Mouse (Mus musculus): ENCODE results near the gene Olfml2b. TPM values are rescaled to one million over a fixed set of nuclear protein-coding genes. Genes with fewer than 3 reads are reported as not detected.
A peak's percentile ranks its signal among the peaks of the same experiment; 100 is the strongest.

Olfml2b gene
- polyA plus RNA-seq, 1 experiment from 2014 or later, result 3.4 TPM

GRCm38 (mm10) chr1:170632856-170633255 lies 11.5 kb upstream of the Olfml2b start:
- Histone ChIP-seq H3K9ac (ENCODE audit: low read depth, low read length) (no peak overlapping the region), H3K4me2 (ENCODE audit: low read depth, low read length) (no peak overlapping the region), H3K9me3 (replicated peaks; ENCODE audit: control insufficient read depth, low read length) (no peaks in the 10 kb centered on the region), H3K27ac (ENCODE audit: low read length) (no peak overlapping the region), H3K4me3 (ENCODE audit: low read depth, low read length) (no peak overlapping the region), H3K27me3 (ENCODE audit: control insufficient read depth, insufficient read depth, low read depth, low read length) (no peaks in the 10 kb centered on the region), H3K4me1 (ENCODE audit: control insufficient read depth, low read depth, low read length) (peaks cover 7% of the 10 kb centered on the region), H3K36me3 (ENCODE audit: control insufficient read depth, insufficient read depth) (no peaks in the 10 kb centered on the region)
- 49% methylated on average over 4 of the region's 4 CpGs for WGBS (ENCODE audit: insufficient replicate concordance)
- ATAC-seq (ENCODE audit: low read depth), result 0 out of 2 replicates have a peak, but pooled peaks have one; percentile 8

DNA sequence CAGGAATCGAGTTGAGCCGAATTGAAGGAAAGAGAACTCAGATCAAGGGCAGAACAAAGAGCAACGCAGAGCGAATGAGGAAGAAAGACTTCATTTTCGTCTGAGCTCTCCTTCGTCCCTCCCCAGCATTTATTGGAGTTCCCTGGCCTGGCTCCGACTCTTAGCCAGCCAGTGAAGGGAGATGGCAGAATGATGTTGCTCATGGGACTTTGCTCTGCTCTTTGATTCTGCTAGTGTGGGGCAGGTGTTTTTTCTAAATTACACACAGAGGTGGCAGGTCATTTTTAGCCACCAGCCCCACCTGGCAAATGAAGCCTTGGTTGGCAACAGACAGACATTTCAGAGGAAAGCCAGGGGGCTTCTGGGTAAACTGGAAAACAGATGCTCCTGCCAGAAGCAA lies 5.4 kb upstream of the Olfml2b start:
- Histone ChIP-seq H3K27me3 (ENCODE audit: control insufficient read depth, insufficient read depth, low read depth, low read length) (peaks cover 9% of the 10 kb centered on the region), H3K4me2 (ENCODE audit: low read depth, low read length) (no peak overlapping the region), H3K4me3 (ENCODE audit: low read depth, low read length) (no peak overlapping the region), H3K27ac (ENCODE audit: low read length) (no peak overlapping the region), H3K36me3 (ENCODE audit: control insufficient read depth, insufficient read depth) (no peaks in the 10 kb centered on the region), H3K9me3 (replicated peaks; ENCODE audit: control insufficient read depth, low read length) (no peaks in the 10 kb centered on the region), H3K9ac (ENCODE audit: low read depth, low read length) (no peak overlapping the region), H3K4me1 (ENCODE audit: control insufficient read depth, low read depth, low read length) (no peaks in the 10 kb centered on the region)
- WGBS (ENCODE audit: insufficient replicate concordance), result 58% methylated on average over 7 of the region's 7 CpGs
- ATAC-seq (ENCODE audit: low read depth), result no peak

- peak overlapping the region; percentile 21; the same call in 1 of the 2 replicates for H3K4me2 ChIP-seq (ENCODE audit: low read depth, low read length)
- no peak for ATAC-seq (ENCODE audit: low read depth)
- peak overlapping the region; percentile 18; the same call in 1 of the 2 replicates for H3K4me3 ChIP-seq (ENCODE audit: low read depth, low read length)
- 51% methylated on average over 15 of the region's 15 CpGs for WGBS (ENCODE audit: insufficient replicate concordance)
- H3K36me3 ChIP-seq (ENCODE audit: control insufficient read depth, insufficient read depth), result no peaks in the 10 kb centered on the region
- no peak overlapping the region for H3K9ac ChIP-seq (ENCODE audit: low read depth, low read length)
- H3K4me1 ChIP-seq (ENCODE audit: control insufficient read depth, low read depth, low read length), result peaks cover 3% of the 10 kb centered on the region
- no peaks in the 10 kb centered on the region for H3K9me3 ChIP-seq (replicated peaks; ENCODE audit: control insufficient read depth, low read length)
- no peak overlapping the region for H3K27ac ChIP-seq (ENCODE audit: low read length)
- H3K27me3 ChIP-seq (ENCODE audit: control insufficient read depth, insufficient read depth, low read depth, low read length), result peaks cover 20% of the 10 kb centered on the region
These were observed 1.7 kb downstream of the Olfml2b start for GRCm38 (mm10) chr1:170645896-170646605.

DNA sequence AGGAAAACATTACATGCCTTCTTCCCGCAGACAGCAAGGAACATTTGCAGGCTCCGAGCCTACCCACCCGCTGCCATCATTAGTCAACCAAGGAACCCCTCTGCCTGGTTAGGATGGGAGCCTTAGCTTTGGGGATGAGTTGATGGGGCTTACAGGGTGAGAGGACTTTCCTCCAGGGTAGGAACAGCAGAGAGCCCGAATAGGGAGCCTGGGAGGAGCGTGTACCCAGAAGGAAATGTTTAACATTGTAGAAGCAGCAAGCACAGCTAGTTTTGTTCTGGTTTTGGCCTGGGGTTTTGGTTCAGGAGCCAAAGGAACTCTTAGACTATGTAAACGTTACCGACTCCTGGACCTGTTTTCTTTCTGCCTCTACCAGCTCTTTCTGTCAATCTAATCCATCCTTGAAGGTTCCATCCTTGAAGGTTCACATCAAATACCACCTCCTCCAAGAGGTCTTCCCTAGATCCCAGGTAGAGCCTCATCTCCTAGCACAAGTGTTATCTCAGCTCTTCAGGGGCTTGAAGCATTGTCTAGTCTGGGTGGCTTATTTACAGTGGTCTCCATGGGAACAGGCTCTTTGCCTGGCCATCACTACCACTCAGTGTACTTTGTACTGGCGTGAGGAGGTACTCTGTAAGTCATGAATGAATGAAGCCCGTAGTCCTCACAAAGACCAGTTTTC lies 2.4 kb downstream of the Olfml2b start:
- no peak overlapping the region for H3K27ac ChIP-seq (ENCODE audit: low read length)
- H3K9ac ChIP-seq (ENCODE audit: low read depth, low read length), result no peak overlapping the region
- peak overlapping the region; percentile 21; the same call in 1 of the 2 replicates for H3K4me2 ChIP-seq (ENCODE audit: low read depth, low read length)
- H3K27me3 ChIP-seq (ENCODE audit: control insufficient read depth, insufficient read depth, low read depth, low read length), result peaks cover 20% of the 10 kb centered on the region
- no peaks in the 10 kb centered on the region for H3K36me3 ChIP-seq (ENCODE audit: control insufficient read depth, insufficient read depth)
- no peaks in the 10 kb centered on the region for H3K9me3 ChIP-seq (replicated peaks; ENCODE audit: control insufficient read depth, low read length)
- H3K4me3 ChIP-seq (ENCODE audit: low read depth, low read length), result no peak overlapping the region
- WGBS (ENCODE audit: insufficient replicate concordance), result 51% methylated on average over 9 of the region's 9 CpGs
- H3K4me1 ChIP-seq (ENCODE audit: control insufficient read depth, low read depth, low read length), result peaks cover 3% of the 10 kb centered on the region
- no peak for ATAC-seq (ENCODE audit: low read depth)

GRCm38 (mm10) chr1:170647381-170647780 lies 3.0 kb downstream of the Olfml2b start:
- Histone ChIP-seq H3K27me3 (ENCODE audit: control insufficient read depth, insufficient read depth, low read depth, low read length) (peaks cover 20% of the 10 kb centered on the region), H3K36me3 (ENCODE audit: control insufficient read depth, insufficient read depth) (no peaks in the 10 kb centered on the region), H3K4me1 (ENCODE audit: control insufficient read depth, low read depth, low read length) (peaks cover 3% of the 10 kb centered on the region), H3K9ac (ENCODE audit: low read depth, low read length) (no peak overlapping the region), H3K4me2 (ENCODE audit: low read depth, low read length) (no peak overlapping the region), H3K9me3 (replicated peaks; ENCODE audit: control insufficient read depth, low read length) (no peaks in the 10 kb centered on the region), H3K27ac (ENCODE audit: low read length) (no peak overlapping the region), H3K4me3 (ENCODE audit: low read depth, low read length) (no peak overlapping the region)
- WGBS (ENCODE audit: insufficient replicate concordance), result 65% methylated on average over 7 of the region's 7 CpGs
- no peak for ATAC-seq (ENCODE audit: low read depth)

- Histone ChIP-seq H3K27me3 (ENCODE audit: control insufficient read depth, insufficient read depth, low read depth, low read length) (peaks cover 20% of the 10 kb centered on the region), H3K27ac (ENCODE audit: low read length) (no peak overlapping the region), H3K9ac (ENCODE audit: low read depth, low read length) (no peak overlapping the region), H3K4me2 (ENCODE audit: low read depth, low read length) (no peak overlapping the region), H3K36me3 (ENCODE audit: control insufficient read depth, insufficient read depth) (no peaks in the 10 kb centered on the region), H3K9me3 (replicated peaks; ENCODE audit: control insufficient read depth, low read length) (no peaks in the 10 kb centered on the region), H3K4me1 (ENCODE audit: control insufficient read depth, low read depth, low read length) (peaks cover 3% of the 10 kb centered on the region), H3K4me3 (ENCODE audit: low read depth, low read length) (no peak overlapping the region)
- no peak for ATAC-seq (ENCODE audit: low read depth)
- 58% methylated on average over 6 of the region's 6 CpGs for WGBS (ENCODE audit: insufficient replicate concordance)
These were observed 3.7 kb downstream of the Olfml2b start for GRCm38 (mm10) chr1:170647971-170648514.

GRCm38 (mm10) chr1:170651046-170651723 lies 6.9 kb downstream of the Olfml2b start:
- Histone ChIP-seq H3K9ac (ENCODE audit: low read depth, low read length) (no peak overlapping the region), H3K27me3 (ENCODE audit: control insufficient read depth, insufficient read depth, low read depth, low read length) (no peaks in the 10 kb centered on the region; the same call in none of the 2 replicates), H3K4me1 (ENCODE audit: control insufficient read depth, low read depth, low read length) (peaks cover 2% of the 10 kb centered on the region), H3K9me3 (replicated peaks; ENCODE audit: control insufficient read depth, low read length) (no peaks in the 10 kb centered on the region), H3K4me3 (ENCODE audit: low read depth, low read length) (no peak overlapping the region), H3K4me2 (ENCODE audit: low read depth, low read length) (no peak overlapping the region), H3K27ac (ENCODE audit: low read length) (no peak overlapping the region), H3K36me3 (ENCODE audit: control insufficient read depth, insufficient read depth) (no peaks in the 10 kb centered on the region)
- 0 out of 2 replicates have a peak, but pooled peaks have one; percentile 13 for ATAC-seq (ENCODE audit: low read depth)
- WGBS (ENCODE audit: insufficient replicate concordance), result 49% methylated on average over 6 of the region's 6 CpGs

- Histone ChIP-seq H3K27ac (ENCODE audit: low read length) (no peak overlapping the region), H3K4me3 (ENCODE audit: low read depth, low read length) (no peak overlapping the region), H3K4me1 (ENCODE audit: control insufficient read depth, low read depth, low read length) (no peaks in the 10 kb centered on the region), H3K4me2 (ENCODE audit: low read depth, low read length) (no peak overlapping the region), H3K36me3 (ENCODE audit: control insufficient read depth, insufficient read depth) (no peaks in the 10 kb centered on the region), H3K27me3 (ENCODE audit: control insufficient read depth, insufficient read depth, low read depth, low read length) (no peaks in the 10 kb centered on the region; the same call in 1 of the 2 replicates), H3K9ac (ENCODE audit: low read depth, low read length) (no peak overlapping the region), H3K9me3 (replicated peaks; ENCODE audit: control insufficient read depth, low read length) (no peaks in the 10 kb centered on the region)
- ATAC-seq (ENCODE audit: low read depth), result no peak
- WGBS (ENCODE audit: insufficient replicate concordance), result 60% methylated on average over 15 of the region's 15 CpGs
These were observed 7.8 kb downstream of the Olfml2b start for GRCm38 (mm10) chr1:170651989-170652740.

All from liver, embryonic 16.5 days (tissue).